Mouse (Mus musculus): ENCODE results near the gene Mx1. TPM values are rescaled to one million over a fixed set of nuclear protein-coding genes. Genes with fewer than 3 reads are reported as not detected.

Gene Mx1
- total and polyA plus RNA-seq, 3 experiments, result 0.27 to 0.42 TPM; not detected in 1

- H3K36me3 ChIP-seq (ENCODE audit: control insufficient read depth in 1 of 2, insufficient read depth in 2 of 2, low read length in 2 of 2), result no peaks in the 10 kb centered on the region; a peak in 3 of 4 replicates
- no peak for TF ChIP-seq ETS1 (IDR thresholded peaks at IDR 0.05; ENCODE audit: low read depth, low read length)
- TF ChIP-seq ZC3H11A (IDR thresholded peaks at IDR 0.05; ENCODE audit: low read depth, low read length), result no peak
- no peak for TF ChIP-seq CHD2 (IDR thresholded peaks at IDR 0.05; ENCODE audit: low read length)
- TF ChIP-seq MYC (IDR thresholded peaks at IDR 0.05; ENCODE audit: low read depth, low read length), result no peak
- no peak for TF ChIP-seq CTCF (IDR thresholded peaks at IDR 0.05 in 2 of 3, conservative IDR thresholded peaks at IDR 0.05 in 1 of 3; ENCODE audit: control insufficient read depth in 1 of 3, insufficient read depth in 1 of 3, low read depth in 2 of 3, low read length in 3 of 3, poor library complexity in 1 of 3, severe bottlenecking in 1 of 3)
- no peak for TF ChIP-seq BHLHE40 (IDR thresholded peaks at IDR 0.05; ENCODE audit: borderline replicate concordance, low read depth, low read length)
- no peak for TF ChIP-seq NELFE (IDR thresholded peaks at IDR 0.05; ENCODE audit: low read depth, low read length)
- TF ChIP-seq HCFC1 (IDR thresholded peaks at IDR 0.05; ENCODE audit: low read depth, low read length), result no peak
- TF ChIP-seq RCOR1 (IDR thresholded peaks at IDR 0.05; ENCODE audit: low read depth, low read length), result no peak
- no peak for TF ChIP-seq USF2 (IDR thresholded peaks at IDR 0.05; ENCODE audit: borderline replicate concordance in 1 of 2, insufficient read depth in 1 of 2, low read depth in 1 of 2, low read length in 2 of 2)
- no peak for TF ChIP-seq TBP (IDR thresholded peaks at IDR 0.05; ENCODE audit: low read depth, low read length)
- no peak for TF ChIP-seq UBTF (IDR thresholded peaks at IDR 0.05; ENCODE audit: borderline replicate concordance, insufficient read depth, low read depth, low read length)
- H3K9ac ChIP-seq (ENCODE audit: control insufficient read depth, low read depth, low read length, poor library complexity, severe bottlenecking), result no peak overlapping the region
- H3K27ac ChIP-seq (ENCODE audit: control insufficient read depth, low read depth, low read length), result no peak overlapping the region
- no peak for DNase-seq (ENCODE audit: low read depth, low spot score)
- no peaks in the 10 kb centered on the region for H3K4me1 ChIP-seq (ENCODE audit: control insufficient read depth in 1 of 2, insufficient read depth in 2 of 2, low read length in 2 of 2)
- no peak overlapping the region for H3K4me3 ChIP-seq (ENCODE audit: control insufficient read depth in 1 of 2, insufficient read depth in 1 of 2, low read depth in 2 of 2, low read length in 2 of 2)
- no peaks in the 10 kb centered on the region for H3K9me3 ChIP-seq (replicated peaks; ENCODE audit: insufficient read depth, low read length)
- no peaks in the 10 kb centered on the region for H3K27me3 ChIP-seq (ENCODE audit: control insufficient read depth in 1 of 2, insufficient read depth in 2 of 2, low read length in 2 of 2)
- H3K79me2 ChIP-seq (ENCODE audit: control insufficient read depth, insufficient read depth, low read length, poor library complexity), result no peaks in the 10 kb centered on the region
These were observed 33.3 kb upstream of the Mx1 start for GRCm38 (mm10) chr16:97496026-97496425.

- no peak for DNase-seq (ENCODE audit: low read depth, low spot score)
These were observed 29.7 kb upstream of the Mx1 start for GRCm38 (mm10) chr16:97492369-97492768.

More at GRCm38 (mm10) chr16:97492369-97492768, 29.7 kb upstream of the Mx1 start:
- Histone ChIP-seq H3K79me2 (ENCODE audit: control insufficient read depth, insufficient read depth, low read length, poor library complexity) (no peaks in the 10 kb centered on the region), H3K9ac (ENCODE audit: control insufficient read depth, low read depth, low read length, poor library complexity, severe bottlenecking) (no peak overlapping the region), H3K27me3 (ENCODE audit: control insufficient read depth in 1 of 2, insufficient read depth in 2 of 2, low read length in 2 of 2) (no peaks in the 10 kb centered on the region), H3K27ac (ENCODE audit: control insufficient read depth, low read depth, low read length) (no peak overlapping the region), H3K36me3 (ENCODE audit: control insufficient read depth in 1 of 2, insufficient read depth in 2 of 2, low read length in 2 of 2) (no peaks in the 10 kb centered on the region; a peak in 1 of 4 replicates), H3K4me3 (ENCODE audit: control insufficient read depth in 1 of 2, insufficient read depth in 1 of 2, low read depth in 2 of 2, low read length in 2 of 2) (no peak overlapping the region), H3K4me1 (ENCODE audit: control insufficient read depth in 1 of 2, insufficient read depth in 2 of 2, low read length in 2 of 2) (no peaks in the 10 kb centered on the region), H3K9me3 (replicated peaks; ENCODE audit: insufficient read depth, low read length) (no peaks in the 10 kb centered on the region)
- no peak for TF ChIP-seq GABPA (IDR thresholded peaks at IDR 0.05; ENCODE audit: low read depth, low read length)
- TF ChIP-seq MEF2A (IDR thresholded peaks at IDR 0.05; ENCODE audit: extremely low read depth, insufficient replicate concordance, low read depth, low read length, poor library complexity, severe bottlenecking), result no peak
- no peak for TF ChIP-seq E2F4 (IDR thresholded peaks at IDR 0.05; ENCODE audit: borderline replicate concordance, low read depth, low read length)
- no peak for TF ChIP-seq GATA1 (IDR thresholded peaks at IDR 0.05; ENCODE audit: low read depth, low read length)
- TF ChIP-seq RCOR1 (IDR thresholded peaks at IDR 0.05; ENCODE audit: low read depth, low read length), result no peak
- TF ChIP-seq ZMIZ1 (IDR thresholded peaks at IDR 0.05; ENCODE audit: low read depth, low read length), result no peak
- no peak for TF ChIP-seq ZC3H11A (IDR thresholded peaks at IDR 0.05; ENCODE audit: low read depth, low read length)
- TF ChIP-seq POLR2AphosphoS2 (IDR thresholded peaks at IDR 0.05; ENCODE audit: low read length), result no peak
- no peak for TF ChIP-seq TBP (IDR thresholded peaks at IDR 0.05; ENCODE audit: low read depth, low read length)
- no peak for TF ChIP-seq ETS1 (IDR thresholded peaks at IDR 0.05; ENCODE audit: low read depth, low read length)
- no peak for TF ChIP-seq MYB (IDR thresholded peaks at IDR 0.05; ENCODE audit: low read depth, low read length)
- TF ChIP-seq HCFC1 (IDR thresholded peaks at IDR 0.05; ENCODE audit: low read depth, low read length), result no peak
- no peak for TF ChIP-seq MYC (IDR thresholded peaks at IDR 0.05; ENCODE audit: low read depth, low read length)
- no peak for TF ChIP-seq UBTF (IDR thresholded peaks at IDR 0.05; ENCODE audit: borderline replicate concordance, insufficient read depth, low read depth, low read length)
- no peak for TF ChIP-seq ELF1 (IDR thresholded peaks at IDR 0.05; ENCODE audit: low read depth, low read length)
- no peak for TF ChIP-seq NELFE (IDR thresholded peaks at IDR 0.05; ENCODE audit: low read depth, low read length)
- TF ChIP-seq CHD1 (IDR thresholded peaks at IDR 0.05; ENCODE audit: low read depth, low read length), result no peak
